Mouse (Mus musculus): Measurements from ENCODE around the gene Gm10306.

Gm10306 gene

GRCm38 (mm10) chr4:94556265-94557054 is at the start of gene Gm10306, which contains the start of gene Caap1:
Gene Gm10306, plus strand, starts transcription at chr4:94556546.
Gene Caap1, minus strand, starts transcription at chr4:94556796.
- DNase-seq (ENCODE audit: inconsistent age in 2 of 2, low spot score in 1 of 2) = peak; percentile 92 to 97

- no peak for DNase-seq (ENCODE audit: inconsistent age in 2 of 2, low spot score in 1 of 2)
Measured at GRCm38 (mm10) chr4:94515366-94515765, 41.0 kb upstream of the Gm10306 start.

- peak; percentile 36 to 78 for DNase-seq (ENCODE audit: inconsistent age in 2 of 2, low spot score in 1 of 2)
Measured at GRCm38 (mm10) chr4:94517631-94518030, 38.7 kb upstream of the Gm10306 start.

GRCm38 (mm10) chr4:94523321-94523720 is 33.0 kb upstream of the Gm10306 start:
- DNase-seq (ENCODE audit: inconsistent age in 2 of 2, low spot score in 1 of 2) = peak in 1 of 2 experiments; percentile 37

GRCm38 (mm10) chr4:94529448-94529847 is 26.9 kb upstream of the Gm10306 start:
- DNase-seq (ENCODE audit: inconsistent age in 2 of 2, low spot score in 1 of 2) = no peak

GRCm38 (mm10) chr4:94533205-94533604 is 23.1 kb upstream of the Gm10306 start:
- DNase-seq (ENCODE audit: inconsistent age in 2 of 2, low spot score in 1 of 2) = no peak

- no peak for DNase-seq (ENCODE audit: inconsistent age in 2 of 2, low spot score in 1 of 2)
Measured at GRCm38 (mm10) chr4:94543041-94543440, 13.3 kb upstream of the Gm10306 start.

- no peak for DNase-seq (ENCODE audit: inconsistent age in 2 of 2, low spot score in 1 of 2)
Measured at GRCm38 (mm10) chr4:94544321-94544720, 12.0 kb upstream of the Gm10306 start.

GRCm38 (mm10) chr4:94554955-94555494 is 1.3 kb upstream of the Gm10306 start:
- DNase-seq (ENCODE audit: inconsistent age in 2 of 2, low spot score in 1 of 2) = no peak

- peak in 1 of 2 experiments; percentile 46 for DNase-seq (ENCODE audit: inconsistent age in 2 of 2, low spot score in 1 of 2)
Measured at GRCm38 (mm10) chr4:94557145-94557544, 799 bp downstream of the Gm10306 start.

GRCm38 (mm10) chr4:94559266-94559665 is 2.9 kb downstream of the Gm10306 start:
- no peak for DNase-seq (ENCODE audit: inconsistent age in 2 of 2, low spot score in 1 of 2)

GRCm38 (mm10) chr4:94560316-94560715 is 4.0 kb downstream of the Gm10306 start:
- DNase-seq (ENCODE audit: inconsistent age in 2 of 2, low spot score in 1 of 2) = no peak

GRCm38 (mm10) chr4:94561954-94562648 is 5.8 kb downstream of the Gm10306 start:
- no peak for DNase-seq (ENCODE audit: inconsistent age in 2 of 2, low spot score in 1 of 2)

- DNase-seq (ENCODE audit: inconsistent age in 2 of 2, low spot score in 1 of 2) = no peak
Measured at GRCm38 (mm10) chr4:94564297-94564696, 8.0 kb downstream of the Gm10306 start.

GRCm38 (mm10) chr4:94572677-94573076 is 16.3 kb downstream of the Gm10306 start:
- no peak for DNase-seq (ENCODE audit: inconsistent age in 2 of 2, low spot score in 1 of 2)

- DNase-seq (ENCODE audit: inconsistent age in 2 of 2, low spot score in 1 of 2) = no peak
Measured at GRCm38 (mm10) chr4:94591765-94592381, 35.5 kb downstream of the Gm10306 start.

GRCm38 (mm10) chr4:94592709-94593108 is 36.4 kb downstream of the Gm10306 start:
- DNase-seq (ENCODE audit: inconsistent age in 2 of 2, low spot score in 1 of 2) = peak in 1 of 2 experiments; percentile 40

GRCm38 (mm10) chr4:94601395-94601794 is 45.0 kb downstream of the Gm10306 start:
- DNase-seq (ENCODE audit: inconsistent age in 2 of 2, low spot score in 1 of 2) = peak in 1 of 2 experiments; percentile 39

- no peak for DNase-seq (ENCODE audit: inconsistent age in 2 of 2, low spot score in 1 of 2)
Measured at GRCm38 (mm10) chr4:94602496-94603030, 46.2 kb downstream of the Gm10306 start.

GRCm38 (mm10) chr4:94603031-94603629 is 46.8 kb downstream of the Gm10306 start, which contains the start of gene Plaa:
Gene Plaa, minus strand, starts transcription at chr4:94603244.
- DNase-seq (ENCODE audit: inconsistent age in 2 of 2, low spot score in 1 of 2) = peak; percentile 93 to 97

Data from adrenal gland, adult (tissue).